Mouse (Mus musculus) heart, postnatal 10 days (tissue): ENCODE results near the gene Dpp7. TPM values are rescaled to one million over a fixed set of nuclear protein-coding genes. Genes with fewer than 3 reads are reported as not detected.
A peak's percentile ranks its signal among the peaks of the same experiment; 100 is the strongest.

Experiments used
- DNase-seq, 2 experiments: peaks; one replicate each; pipeline ENCODE4 v3.0.0; 2021
- intact Hi-C: fragments of 180-260 bp; cut with DNase I; formaldehyde crosslinking; loops from one replicate; pipeline ENCODE4 v1.15.1; 2025
- total RNA-seq, 2 experiments: library from RNA; stranded (reverse); gene quantifications; 2 replicates each; pipeline ENCODE4 v1.2.3; 2021

The Dpp7 gene
- total RNA-seq, 2 experiments from 2014 or later = 3.6 to 3.8 TPM

DNA sequence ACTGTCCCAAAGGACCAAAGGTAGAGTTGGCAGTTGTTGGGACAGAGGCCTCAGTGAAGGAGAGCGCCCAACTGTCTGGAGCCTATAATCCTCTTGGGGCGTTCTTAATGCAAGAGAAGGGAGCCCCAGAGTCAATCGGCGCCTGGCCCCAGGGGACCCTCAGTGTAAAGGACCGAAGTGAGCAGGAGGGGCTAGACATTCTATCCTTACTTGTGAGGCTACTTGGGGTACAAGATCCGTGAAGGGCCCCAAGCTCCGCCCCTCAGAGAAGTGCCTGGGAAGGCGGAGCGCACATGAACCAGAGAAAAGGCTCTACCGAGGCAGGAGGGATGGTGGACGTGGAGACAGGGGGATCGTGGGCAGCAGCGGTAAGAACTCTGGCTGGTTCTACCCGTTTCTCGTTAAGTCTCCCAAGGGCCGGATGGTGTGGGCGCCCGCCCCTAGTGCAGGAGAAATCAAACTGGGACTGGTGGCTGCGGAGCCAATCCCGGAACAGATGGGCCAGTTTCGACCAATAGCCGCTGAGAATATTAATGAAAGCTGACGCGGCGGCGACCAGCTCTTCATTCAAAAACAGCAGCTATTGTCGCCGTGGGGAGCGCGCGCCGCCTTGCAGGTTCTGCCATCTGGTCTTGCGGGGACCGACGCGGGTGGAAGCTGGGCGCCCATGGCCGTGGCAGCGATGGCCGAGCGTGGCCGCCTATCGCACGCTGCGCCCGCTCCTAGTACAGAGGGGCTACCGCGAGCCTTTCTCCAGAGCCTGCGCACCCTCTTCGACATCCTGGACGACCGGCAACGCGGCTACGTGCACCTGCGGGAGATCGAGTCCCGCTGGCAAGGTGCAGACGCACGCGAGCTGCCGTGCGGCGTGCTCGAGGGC lies 15.8 kb upstream of the Dpp7 start, which contains the start of gene Sapcd2:
TSS of gene Sapcd2 (plus strand) at position 558 of the 880 bp plus-strand sequence.
- DNase-seq = peak; percentile 89 to 91
- intact Hi-C loops = no loop called here

DNA sequence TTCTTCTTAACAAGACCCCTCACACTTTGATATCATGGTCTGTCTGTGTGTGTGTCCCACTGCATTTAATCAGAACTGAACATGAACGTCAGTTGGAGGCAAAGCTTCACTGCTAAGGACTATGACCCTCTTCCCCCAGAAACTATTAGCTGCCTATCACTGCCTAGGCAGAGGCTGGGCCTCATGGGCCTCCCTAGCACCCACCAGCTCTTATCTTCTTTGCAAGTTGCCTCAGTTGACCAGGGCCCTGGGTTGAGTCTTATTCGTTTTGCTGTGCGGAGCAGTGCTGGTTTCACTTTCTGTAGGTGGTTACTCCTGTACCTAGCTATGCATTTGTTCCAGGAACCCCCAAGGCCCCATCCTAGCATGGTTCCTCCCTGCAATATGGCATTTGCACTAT lies 13.8 kb upstream of the Dpp7 start:
- intact Hi-C loops = loop anchor here (5.0 kb wide), 1 partner anchor 32 kb away; no protein-coding TSS in a partner anchor
- DNase-seq = no peak

DNA sequence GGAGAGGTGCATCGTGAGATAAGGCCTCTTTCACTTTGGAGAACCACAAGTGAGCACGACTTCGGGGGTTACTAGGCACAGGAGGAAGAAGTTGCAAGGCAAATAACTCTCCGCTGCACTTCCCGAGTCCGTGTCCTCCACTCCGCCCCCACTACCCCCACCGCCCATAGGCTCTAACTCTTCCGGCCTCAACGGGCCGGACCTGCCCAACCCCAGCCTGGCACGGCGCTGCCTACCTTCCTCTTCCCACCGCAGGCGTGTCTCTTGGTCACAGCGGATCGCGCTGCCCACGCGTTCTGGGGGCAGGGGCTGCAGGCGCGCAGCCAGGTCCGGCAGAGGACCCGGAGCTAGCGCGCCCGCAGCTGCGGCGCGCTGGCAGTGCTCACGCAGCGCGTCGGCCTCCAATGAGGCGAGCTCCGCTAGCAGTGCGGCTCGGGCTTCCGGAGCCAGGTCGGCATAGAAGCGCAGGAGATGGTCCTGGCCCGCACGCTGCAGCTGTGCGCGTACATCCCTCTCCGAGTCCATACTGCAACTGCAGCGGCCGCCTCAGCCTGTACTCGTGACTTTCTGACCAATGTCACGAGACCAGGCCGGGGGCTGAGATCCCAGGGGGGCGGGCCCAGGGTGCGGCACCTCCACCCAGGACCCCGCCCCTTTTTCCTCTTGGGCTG lies 9.1 kb upstream of the Dpp7 start, which contains the start of gene Uap1l1:
TSS of gene Uap1l1 (minus strand) at position 592 of the 671 bp plus-strand sequence.
- peak; percentile 81 for DNase-seq
- intact Hi-C loops = loop anchor here (5.0 kb wide), 1 partner anchor 37 kb away; no protein-coding TSS in a partner anchor

DNA sequence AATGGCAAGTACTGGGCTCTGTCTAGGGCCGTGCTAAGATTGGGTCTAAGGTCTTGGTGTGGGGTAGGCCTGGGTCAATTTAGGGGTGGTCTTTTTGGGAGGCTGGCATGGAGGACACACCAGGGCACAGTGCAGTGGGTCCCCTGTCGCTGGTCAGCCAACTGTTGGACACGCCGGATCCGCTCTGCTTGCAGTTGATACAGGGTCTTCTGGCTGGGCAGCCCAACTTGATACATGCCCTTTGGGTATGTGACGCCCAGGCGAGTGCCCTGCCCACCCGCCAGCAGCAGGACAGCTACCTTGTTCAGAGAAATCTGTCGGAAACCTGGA lies 8.6 kb upstream of the Dpp7 start:
- no peak for DNase-seq

DNA sequence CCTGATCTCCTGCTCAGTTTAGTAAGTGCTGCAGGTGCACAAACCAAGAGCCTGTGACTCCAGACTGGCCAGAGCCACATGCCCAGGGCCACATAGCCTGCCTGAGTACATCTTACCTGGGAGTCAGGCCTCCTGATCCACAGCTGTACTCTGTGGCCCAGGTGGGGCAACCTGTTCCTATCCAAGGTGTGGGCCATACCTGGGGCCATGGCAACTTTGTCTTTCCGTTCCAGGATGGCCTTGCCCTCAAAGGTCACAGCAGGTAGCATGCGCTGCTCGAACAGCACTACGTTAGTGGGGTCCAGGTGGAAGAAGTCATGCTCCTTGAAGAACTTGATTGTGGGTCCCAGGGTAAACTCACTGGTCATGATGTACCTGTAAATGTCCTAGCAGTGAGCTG lies 8.2 kb upstream of the Dpp7 start:
- intact Hi-C loops = no loop called here
- DNase-seq = no peak

More for the DNA sequence above, 8.6 kb upstream of the Dpp7 start:
- intact Hi-C loops = loop anchor here (5.0 kb wide), 1 partner anchor 38 kb away; no protein-coding TSS in a partner anchor

DNA sequence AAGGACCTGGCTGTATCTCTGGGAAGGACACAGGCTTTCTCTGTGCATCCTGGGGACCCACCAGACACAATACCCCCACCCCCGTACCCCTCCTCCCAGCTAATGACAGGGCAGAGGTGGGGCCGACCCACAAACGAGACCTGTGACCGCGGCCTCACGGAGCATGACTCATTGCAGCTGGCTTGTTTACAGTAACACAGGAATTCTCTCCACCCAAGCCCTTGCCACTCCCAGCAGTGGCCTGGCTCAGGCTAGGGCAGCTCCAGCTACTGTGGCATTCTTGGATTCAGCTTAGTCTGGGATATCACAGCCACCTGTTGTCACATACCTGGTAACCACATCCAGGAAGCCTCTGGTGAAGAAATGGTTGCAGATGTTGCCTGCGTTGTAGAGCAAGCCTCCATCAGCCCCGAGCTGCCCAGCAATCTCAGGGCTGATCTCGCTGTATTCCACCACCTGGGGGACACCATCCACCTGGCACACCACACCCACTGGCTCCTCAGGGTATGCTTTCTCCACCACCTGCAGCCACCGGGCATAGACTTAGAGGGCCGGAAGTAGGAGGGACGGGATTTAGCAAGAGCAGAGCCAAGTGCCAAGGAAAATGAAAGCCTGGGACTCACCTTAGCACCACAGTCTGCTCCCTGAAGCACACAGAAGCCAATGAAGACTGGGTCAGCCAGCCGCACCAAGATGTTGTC lies 7.5 kb upstream of the Dpp7 start:
- intact Hi-C loops = no loop called here

DNA sequence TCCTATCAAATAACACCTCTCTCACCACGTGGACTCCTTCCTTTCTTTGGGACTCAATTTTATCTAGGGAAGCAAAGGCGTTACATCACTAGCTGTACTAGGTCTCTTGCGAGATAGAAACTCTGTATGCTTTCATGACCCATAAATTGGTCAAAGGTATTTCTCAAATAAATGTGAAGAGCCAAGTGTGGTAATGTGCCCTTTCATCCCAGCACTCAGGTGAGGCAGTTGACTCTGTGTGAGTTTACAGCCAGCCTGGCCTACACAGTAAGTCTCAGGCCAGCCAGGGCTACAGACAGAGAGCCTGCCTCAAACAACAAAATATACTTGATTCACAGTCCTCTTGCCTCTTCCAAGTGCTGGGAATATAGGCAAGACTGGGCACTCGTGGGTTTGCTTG lies 3.7 kb upstream of the Dpp7 start:
- no peak for DNase-seq

More for the DNA sequence above, 7.5 kb upstream of the Dpp7 start:
- DNase-seq = no peak

DNA sequence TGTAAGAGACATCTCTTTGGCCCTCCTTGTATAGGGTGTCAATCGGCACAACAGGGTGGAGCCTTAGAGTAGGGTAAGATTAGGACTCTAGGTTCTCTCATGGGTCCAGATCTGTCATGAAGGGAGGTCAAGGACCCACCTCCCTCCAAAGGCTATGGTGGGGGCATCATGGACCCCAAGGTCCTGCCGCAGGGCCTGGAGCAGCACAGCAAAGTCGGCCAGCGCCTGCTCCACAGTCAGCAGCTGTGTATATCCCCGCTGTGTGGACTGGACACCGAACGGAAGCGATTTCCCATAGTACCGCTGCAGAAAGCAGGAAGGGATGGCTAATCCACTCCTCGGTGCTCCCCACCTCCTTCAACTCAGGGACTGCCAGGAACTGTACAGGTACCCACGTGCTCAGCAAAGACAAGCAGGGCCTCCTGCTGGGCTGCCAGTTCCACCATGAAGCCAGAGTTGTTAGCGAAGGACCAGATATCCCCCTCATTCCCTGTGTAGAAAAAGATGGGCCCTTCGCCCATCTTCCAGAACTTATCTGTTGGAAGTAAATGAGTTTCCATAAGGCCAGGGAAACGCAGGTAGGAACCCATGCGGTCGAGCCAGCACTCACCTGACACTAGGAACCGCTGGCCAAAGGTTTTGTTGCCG lies 616 bp downstream of the Dpp7 start:
- no peak for DNase-seq
- intact Hi-C loops = no loop called here

More for the DNA sequence above, 3.7 kb upstream of the Dpp7 start:
- intact Hi-C loops = no loop called here

DNA sequence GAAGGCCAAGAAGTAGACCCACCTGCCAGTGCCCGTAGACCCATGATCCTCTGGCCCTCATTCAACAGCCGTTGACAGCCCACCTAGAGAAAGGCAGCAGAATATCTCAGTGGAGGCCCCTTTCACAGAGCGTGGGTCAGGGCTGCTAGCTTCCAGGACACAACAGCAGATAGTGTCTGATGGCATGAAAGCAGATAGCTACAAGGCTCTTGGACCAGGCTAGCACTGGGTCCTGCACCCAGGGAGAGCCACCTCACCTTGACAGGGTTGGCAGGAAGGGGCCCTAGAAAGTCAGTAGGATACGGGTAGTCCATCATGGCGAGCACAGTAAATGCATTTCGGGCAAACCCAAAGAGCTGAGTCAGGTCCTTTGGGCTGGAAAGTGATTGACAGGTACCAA lies 1.9 kb downstream of the Dpp7 start:
- intact Hi-C loops = no loop called here
- DNase-seq = no peak

DNA sequence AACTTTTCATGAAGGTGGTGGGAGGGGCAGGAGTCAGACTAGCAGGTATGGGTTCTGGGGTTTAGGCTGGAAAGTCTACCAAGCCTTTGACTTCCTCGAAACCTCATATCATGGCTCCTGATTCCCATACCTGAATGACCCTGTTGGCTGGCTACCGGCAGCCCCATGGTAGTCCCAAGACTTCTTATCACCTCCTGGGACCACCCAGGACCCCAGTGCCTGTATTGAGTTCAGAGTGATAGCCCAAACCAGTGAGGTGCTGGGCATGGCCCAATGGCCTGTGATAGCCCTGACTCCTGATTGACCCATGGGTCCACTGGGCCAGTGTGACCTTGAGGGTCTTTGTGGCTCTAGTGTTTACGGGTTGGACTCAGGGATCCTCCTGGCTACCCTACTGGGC lies 5.5 kb downstream of the Dpp7 start:
- intact Hi-C loops = no loop called here
- no peak for DNase-seq

DNA sequence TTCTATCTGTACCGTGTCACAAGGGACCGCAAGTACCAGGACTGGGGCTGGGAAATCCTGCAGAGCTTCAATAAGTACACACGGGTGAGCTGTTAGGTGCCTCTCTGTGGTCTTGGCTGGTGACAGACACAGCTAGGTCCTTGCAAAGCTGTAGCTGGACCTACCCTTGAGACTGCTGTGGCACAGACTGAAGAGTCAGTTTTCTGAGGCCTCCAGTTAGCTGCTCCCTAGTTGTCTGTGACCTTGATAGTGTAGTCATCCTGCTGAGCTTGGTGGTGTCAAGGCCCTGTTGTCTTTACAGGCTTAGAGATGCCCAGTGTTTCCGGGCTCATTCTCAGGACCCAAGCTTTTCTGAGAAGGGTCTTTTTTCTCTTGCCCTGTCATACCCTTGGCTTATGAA lies 6.7 kb downstream of the Dpp7 start:
- DNase-seq = no peak
- intact Hi-C loops = no loop called here

DNA sequence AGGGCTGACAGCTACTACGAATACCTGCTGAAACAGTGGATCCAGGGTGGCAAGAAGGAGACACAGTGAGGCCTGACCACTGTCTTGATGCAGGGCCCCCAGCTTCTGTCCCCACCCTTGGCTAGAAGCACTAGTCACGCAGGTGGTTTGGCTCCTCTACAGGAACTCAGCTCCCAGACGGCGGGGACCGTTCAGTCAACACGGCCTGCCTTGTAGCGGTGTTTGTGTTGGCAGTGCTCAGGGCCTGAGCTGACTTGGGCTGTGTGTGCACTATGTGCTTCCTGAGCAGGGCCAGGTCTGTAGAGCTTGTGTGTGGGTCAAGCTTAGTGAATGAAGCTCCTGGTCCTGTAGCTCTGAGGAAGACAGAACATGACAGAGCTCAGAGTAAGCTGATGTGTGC lies 8.0 kb downstream of the Dpp7 start:
- no peak for DNase-seq
- intact Hi-C loops = no loop called here

DNA sequence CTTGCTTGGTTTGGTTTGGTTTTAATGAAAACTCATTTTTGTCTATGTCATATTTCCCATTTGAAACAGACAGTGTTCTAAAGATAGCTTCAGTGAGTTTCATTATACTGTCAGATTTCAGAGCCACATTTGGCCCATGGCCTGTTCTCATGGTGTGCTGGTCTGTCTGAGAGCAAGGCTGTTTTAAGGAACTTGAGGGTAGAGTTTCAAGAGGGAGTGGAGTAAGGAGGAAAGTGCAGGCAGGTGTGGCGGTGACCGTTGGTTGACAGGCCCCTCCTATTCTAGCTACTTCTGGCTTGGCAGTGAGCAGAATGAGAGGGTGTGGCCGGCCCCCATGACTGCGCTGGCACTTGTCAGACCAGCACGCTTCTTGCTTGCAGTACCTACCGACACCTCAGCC lies 17.9 kb downstream of the Dpp7 start:
- no peak for DNase-seq
- intact Hi-C loops = no loop called here

DNA sequence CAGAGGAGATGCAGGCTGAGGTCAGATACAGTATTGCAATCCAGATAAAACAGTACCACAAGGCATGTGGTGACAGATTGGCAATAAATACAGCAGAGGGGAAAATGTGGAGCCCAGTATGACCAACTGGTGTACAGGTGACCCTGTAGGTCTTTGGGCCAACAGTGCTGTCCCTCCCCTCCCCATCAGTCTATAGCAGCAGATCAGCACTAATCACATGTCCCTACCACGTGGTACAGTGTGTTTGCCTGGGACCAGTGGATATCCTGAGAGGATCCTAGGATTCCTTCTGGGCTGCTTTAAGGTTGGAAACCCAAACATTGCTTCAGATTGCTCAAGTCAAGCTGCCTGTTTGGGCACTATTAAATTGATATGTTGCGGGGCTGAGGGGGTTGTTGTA lies 22.6 kb downstream of the Dpp7 start:
- intact Hi-C loops = loop anchor here (5.0 kb wide), 2 partner anchors 61 to 76 kb away; partner anchors contain the start of genes Anapc2, Ssna1 and Tmem203

DNA sequence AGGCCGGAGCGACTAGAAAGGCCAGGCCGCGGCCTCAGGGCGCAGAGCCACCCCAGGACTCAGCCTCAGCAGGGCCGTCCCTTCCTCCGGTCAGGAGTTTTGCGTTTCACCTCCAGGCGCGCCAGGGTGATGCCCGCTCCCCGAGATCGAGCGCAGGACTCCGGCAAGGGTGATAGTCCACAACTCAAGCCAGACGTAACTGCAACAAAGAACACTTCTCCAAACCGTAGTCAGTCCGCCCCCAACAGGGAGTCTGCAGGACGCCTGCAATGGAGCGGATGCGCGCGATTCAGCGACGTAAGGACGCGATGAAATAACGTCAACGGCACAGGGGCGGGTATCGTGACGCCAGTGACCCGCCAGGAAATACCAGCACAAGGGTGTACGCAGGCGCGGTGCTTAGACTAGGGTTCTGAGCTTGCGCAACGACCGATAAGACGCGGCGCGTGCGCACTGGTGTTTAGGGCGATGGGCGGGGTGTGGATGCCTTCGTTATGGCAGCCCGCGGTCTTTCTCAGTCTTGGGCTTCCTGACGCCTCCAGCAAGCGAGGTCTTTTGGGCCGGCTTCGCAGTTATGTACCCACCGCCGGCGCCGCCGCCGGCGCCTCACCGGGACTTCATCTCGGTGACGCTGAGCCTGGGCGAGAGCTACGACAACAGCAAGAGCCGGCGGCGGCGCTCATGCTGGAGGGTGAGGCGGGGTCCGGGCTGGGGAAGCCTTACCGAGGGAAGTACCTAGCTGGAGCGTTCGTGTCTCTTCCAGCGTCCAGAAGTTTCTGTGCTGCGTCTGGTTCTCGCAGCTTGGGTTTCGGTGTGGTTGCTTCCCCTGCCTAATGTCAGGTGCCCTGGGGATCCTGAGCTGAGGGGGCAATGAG lies 23.6 kb downstream of the Dpp7 start, which contains the start of gene Man1b1:
TSS of gene Man1b1 (plus strand) at position 53 of the 875 bp plus-strand sequence.
- peak; percentile 100 for DNase-seq
- intact Hi-C loops = loop anchor here (5.0 kb wide), 2 partner anchors 60 to 75 kb away; partner anchors contain the start of genes Anapc2, Ssna1 and Tmem203

More for the DNA sequence above, 22.6 kb downstream of the Dpp7 start:
- no peak for DNase-seq

DNA sequence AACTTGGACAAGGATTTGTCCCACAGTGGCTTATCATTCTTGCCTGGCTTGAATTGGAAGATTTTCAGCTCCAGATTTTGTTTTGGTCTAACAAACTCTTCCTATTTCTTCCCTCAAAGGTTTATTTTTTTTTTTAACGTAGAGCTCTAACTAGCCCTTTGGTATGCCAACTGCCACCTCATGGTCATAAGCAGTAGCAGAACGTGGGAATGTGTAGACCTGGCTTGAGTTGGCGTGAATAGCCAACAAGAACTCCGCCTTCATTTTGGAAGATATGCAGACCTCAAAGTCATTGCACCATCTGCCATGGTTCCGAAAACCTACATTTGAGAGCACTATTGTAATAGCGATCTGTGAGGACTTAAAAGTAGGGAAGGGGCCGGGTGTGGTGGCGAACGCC lies 24.7 kb downstream of the Dpp7 start:
- DNase-seq = peak in 1 of 2 experiments; percentile 9
- intact Hi-C loops = loop anchor here (5.0 kb wide), 2 partner anchors 59 to 74 kb away; partner anchors contain the start of genes Anapc2, Ssna1 and Tmem203

DNA sequence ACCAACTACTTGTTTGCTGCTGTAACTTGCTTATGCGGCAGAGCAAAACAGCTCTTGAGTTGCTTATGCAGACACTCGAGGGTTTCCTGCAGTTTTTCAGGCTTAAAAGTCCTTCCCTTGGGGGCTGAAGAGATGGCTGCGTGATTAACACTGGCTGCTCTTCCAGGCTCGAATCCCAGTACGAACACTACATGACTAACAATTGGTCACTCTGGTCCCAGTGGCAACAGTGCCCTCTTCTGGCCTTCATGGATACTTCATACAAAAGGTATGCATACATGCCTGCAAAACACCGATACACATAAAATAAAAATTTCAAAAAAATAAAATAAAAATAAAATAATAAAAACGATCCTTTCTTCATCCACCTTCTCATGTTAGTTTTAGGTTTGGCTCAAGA lies 27.7 kb downstream of the Dpp7 start:
- intact Hi-C loops = loop anchor here (2.0 kb wide), 1 partner anchor 136 kb away; no protein-coding TSS in a partner anchor
- DNase-seq = peak; percentile 21 to 47

DNA sequence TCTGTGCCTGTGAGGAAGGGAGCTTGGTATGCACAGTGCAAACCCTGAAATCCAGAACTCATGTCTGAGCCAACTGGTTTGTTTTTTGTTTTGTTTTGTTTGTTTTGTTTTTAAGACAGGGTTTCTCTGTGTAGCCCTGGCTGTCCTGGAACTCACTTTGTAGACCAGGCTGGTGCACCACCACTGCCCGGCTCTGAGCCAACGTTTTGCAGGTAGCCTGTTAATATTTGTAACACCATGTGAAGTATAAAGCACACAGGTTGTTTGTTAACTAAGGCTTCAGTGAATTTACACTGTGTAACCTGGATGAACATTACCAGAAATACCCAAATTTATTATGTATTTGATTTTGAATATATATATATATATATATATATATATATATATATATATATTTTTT lies 30.1 kb downstream of the Dpp7 start:
- no peak for DNase-seq
- intact Hi-C loops = no loop called here

DNA sequence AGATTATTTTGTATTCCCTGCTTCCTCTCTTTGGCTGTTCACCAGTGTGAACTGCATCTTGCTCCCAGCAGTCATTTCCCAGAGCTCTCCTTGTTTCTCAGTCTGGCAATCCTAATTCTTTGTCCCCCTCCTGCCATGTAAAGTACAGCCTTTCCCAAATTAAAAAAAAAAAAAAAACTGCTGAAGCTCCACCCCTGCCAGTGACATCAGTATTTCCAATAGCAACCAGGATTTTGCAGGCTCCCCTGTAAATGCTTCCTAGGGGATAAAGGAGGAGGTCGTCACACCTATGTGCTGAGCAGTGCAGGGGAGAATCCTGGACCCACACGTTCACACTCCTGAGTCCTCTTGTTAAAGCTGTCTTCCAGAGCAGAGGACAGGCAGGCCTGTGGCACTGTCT lies 36.1 kb downstream of the Dpp7 start:
- intact Hi-C loops = no loop called here
- DNase-seq = no peak
